Mouse (Mus musculus) CH12.LX (cell line): ENCODE results near the gene Pdk2. TPM values are rescaled to one million over a fixed set of nuclear protein-coding genes. Genes with fewer than 3 reads are reported as not detected.

Experiments used
- DNase-seq: peaks from one replicate; pipeline ENCODE4 v3.0.0-alpha.2; 2013; ENCODE audit errors: extremely low read depth
- H3K27ac ChIP-seq: 2 replicates; pipeline ENCODE4 v1.5.1; 2012; ENCODE audit warnings: low read depth, mild to moderate bottlenecking, control low read depth, moderate library complexity; ENCODE audit not compliant: insufficient read depth
- H3K27me3 ChIP-seq: replicated peaks from 2 replicates; pipeline ENCODE3; 2012; ENCODE audit warnings: inconsistent platforms
- H3K36me3 ChIP-seq, 2 experiments: replicated peaks in 1 of 2; 2 replicates each; pipeline versions ENCODE3 to v1.6.1; 2012; ENCODE audit warnings: inconsistent platforms in 1 of 2, low read length in 1 of 2, mild to moderate bottlenecking in 1 of 2, mixed read lengths in 1 of 2, moderate library complexity in 1 of 2; ENCODE audit not compliant: control insufficient read depth in 1 of 2, insufficient read depth in 1 of 2
- H3K4me1 ChIP-seq, 2 experiments: 2 replicates each; pipeline ENCODE4 v1.6.1; 2012; ENCODE audit warnings: inconsistent platforms in 1 of 2, moderate library complexity in 1 of 2; ENCODE audit not compliant: insufficient read depth in 2 of 2, control insufficient read depth in 1 of 2
- H3K4me2 ChIP-seq: 2 replicates; pipeline ENCODE4 v1.6.1; 2012; ENCODE audit warnings: low read depth, mild to moderate bottlenecking, control low read depth; ENCODE audit not compliant: poor library complexity, insufficient read depth, severe bottlenecking
- H3K4me3 ChIP-seq, 3 experiments: fragments of 150-350 bp in 1 of 3; sonication (generic) in 1 of 3; replicated peaks in 1 of 3; 2 replicates each; pipeline versions ENCODE3 to v1.5.1; 2011 to 2012; ENCODE audit warnings: low read depth in 2 of 3, low read length in 2 of 3, mild to moderate bottlenecking in 2 of 3, moderate library complexity in 2 of 3, control low read depth in 1 of 3, improper control_type of control experiment in 1 of 3, inconsistent platforms in 1 of 3, mixed read lengths in 1 of 3; ENCODE audit not compliant: poor library complexity in 1 of 3
- H3K79me2 ChIP-seq: replicated peaks from 2 replicates; pipeline ENCODE4 v1.6.1; 2012; ENCODE audit warnings: mild to moderate bottlenecking, moderate library complexity; ENCODE audit not compliant: control insufficient read depth, poor library complexity, insufficient read depth, severe bottlenecking; ENCODE audit errors: extremely low read depth
- H3K9ac ChIP-seq: 2 replicates; pipeline ENCODE4 v1.6.1; 2012; ENCODE audit warnings: low read depth, mild to moderate bottlenecking, control low read depth, moderate library complexity; ENCODE audit not compliant: insufficient read depth
- H3K9me3 ChIP-seq: replicated peaks from 2 replicates; pipeline ENCODE3; 2012; ENCODE audit warnings: low read length, inconsistent platforms, mixed read lengths
- CHD1 ChIP-seq: IDR thresholded peaks from 2 replicates; pipeline ENCODE4 v1.6.1; 2012; ENCODE audit warnings: low read depth, low read length, improper control_type of control experiment, inconsistent platforms
- E2F4 ChIP-seq: IDR thresholded peaks from 2 replicates; pipeline ENCODE4 v1.6.1; 2011; ENCODE audit warnings: low read depth, low read length, improper control_type of control experiment; ENCODE audit not compliant: insufficient replicate concordance
- ETS1 ChIP-seq: conservative IDR thresholded peaks from 2 replicates; pipeline ENCODE4 v1.6.1; 2012; ENCODE audit warnings: low read depth, mild to moderate bottlenecking, inconsistent platforms, low read length, improper control_type of control experiment, moderate library complexity
- GABPA ChIP-seq: IDR thresholded peaks from 2 replicates; pipeline ENCODE4 v1.6.1; 2012; ENCODE audit warnings: low read depth, low read length, improper control_type of control experiment, inconsistent platforms; ENCODE audit not compliant: insufficient replicate concordance
- HCFC1 ChIP-seq: IDR thresholded peaks from 2 replicates; pipeline ENCODE4 v1.6.1; 2012; ENCODE audit warnings: low read depth, mild to moderate bottlenecking, inconsistent platforms, low read length, improper control_type of control experiment
- MAX ChIP-seq: IDR thresholded peaks from 2 replicates; pipeline ENCODE4 v1.6.1; 2011; ENCODE audit warnings: low read length, improper control_type of control experiment
- MEF2A ChIP-seq: IDR thresholded peaks from 2 replicates; pipeline ENCODE4 v1.6.1; 2014; ENCODE audit warnings: low read depth, mild to moderate bottlenecking, inconsistent platforms, low read length, improper control_type of control experiment, borderline replicate concordance
- MXI1 ChIP-seq: IDR thresholded peaks from 2 replicates; pipeline ENCODE4 v1.6.1; 2011; ENCODE audit warnings: mild to moderate bottlenecking, low read depth, low read length, improper control_type of control experiment
- MYC ChIP-seq: IDR thresholded peaks from 2 replicates; pipeline ENCODE4 v1.6.1; 2011; ENCODE audit warnings: low read depth, mild to moderate bottlenecking, improper control_type of control experiment, low read length
- NRF1 ChIP-seq: IDR thresholded peaks from 2 replicates; pipeline ENCODE4 v1.6.1; 2014; ENCODE audit warnings: low read depth, mild to moderate bottlenecking, inconsistent platforms, low read length, improper control_type of control experiment, moderate library complexity
- PAX5 ChIP-seq: IDR thresholded peaks from 2 replicates; pipeline ENCODE4 v1.6.1; 2012; ENCODE audit warnings: low read length, inconsistent platforms, mixed read lengths
- POLR2A ChIP-seq: IDR thresholded peaks from 2 replicates; pipeline ENCODE4 v1.6.1; 2011; ENCODE audit warnings: low read depth, mild to moderate bottlenecking, improper control_type of control experiment, low read length
- POLR2AphosphoS2 ChIP-seq: IDR thresholded peaks from 2 replicates; pipeline ENCODE4 v1.6.1; 2011; ENCODE audit warnings: low read depth, low read length, improper control_type of control experiment
- RAD21 ChIP-seq: IDR thresholded peaks from 2 replicates; pipeline ENCODE4 v1.6.1; 2011; ENCODE audit warnings: low read depth, mild to moderate bottlenecking, low read length, improper control_type of control experiment, moderate library complexity
- SIN3A ChIP-seq: IDR thresholded peaks from 2 replicates; pipeline ENCODE4 v1.6.1; 2012; ENCODE audit warnings: low read length, improper control_type of control experiment, inconsistent platforms
- TCF12 ChIP-seq: IDR thresholded peaks from 2 replicates; pipeline ENCODE4 v1.6.1; 2014; ENCODE audit warnings: low read depth, mild to moderate bottlenecking, inconsistent platforms, low read length, improper control_type of control experiment
- ZNF384 ChIP-seq: IDR thresholded peaks from 2 replicates; pipeline ENCODE4 v1.6.1; 2012; ENCODE audit warnings: low read depth, low read length, improper control_type of control experiment, inconsistent platforms
- dilution Hi-C: fragments of 300-500 bp; cut with MboI; formaldehyde crosslinking; loops from 2 replicates; pipeline ENCODE4 v1.14.3; 2020; ENCODE audit warnings: low sequenced_read_pairs; ENCODE audit not compliant: extremely low pct_unique_long_range_greater_than_20kb, extremely low pct_ligation_motif_present
- in situ Hi-C: fragments of 300-500 bp; cut with MboI; formaldehyde crosslinking; loops from 3 replicates; pipeline ENCODE4 v1.14.3; 2019; ENCODE audit warnings: low sequenced_read_pairs, low pct_ligation_motif_present, low pct_unique_long_range_greater_than_20kb, mixed read lengths
- polyA plus RNA-seq: library from polyadenylated mRNA; unstranded; fragments of >175 nt; gene quantifications from 2 replicates; pipeline ENCODE4 v1.2.1, GENCODE M21; 2012; ENCODE audit warnings: low read depth; ENCODE audit not compliant: insufficient read length
- total RNA-seq, 2 experiments: library from RNA; depleted of rRNA; stranded (reverse); fragments of 300-350 nt in 1 of 2; fragments of >200 nt in 1 of 2; gene quantifications; 2 replicates each; pipeline ENCODE4 v1.2.3; 2012 to 2014

The Pdk2 gene
- total and polyA plus RNA-seq, 3 experiments: not detected

GRCm38 (mm10) chr11:95069226-95069957, 28.2 kb upstream of the Pdk2 start:
- H3K36me3 ChIP-seq: peaks cover 31 to 56% of the 10 kb centered on the region in 2 experiments
- peaks cover 34% of the 10 kb centered on the region for H3K79me2 ChIP-seq
- no peaks in the 10 kb centered on the region for H3K27me3 ChIP-seq
- no peak for TF ChIP-seq CHD1
- TF ChIP-seq SIN3A: no peak
- no peak for TF ChIP-seq NRF1
- no peak for TF ChIP-seq HCFC1
- no peak for TF ChIP-seq RAD21
- TF ChIP-seq TCF12: no peak
- no peak for TF ChIP-seq PAX5
- TF ChIP-seq ETS1: no peak
- no peak for TF ChIP-seq MXI1
- TF ChIP-seq GABPA: no peak
- TF ChIP-seq MAX: no peak
- TF ChIP-seq E2F4: no peak
- TF ChIP-seq POLR2A: no peak
- TF ChIP-seq POLR2AphosphoS2: no peak
- TF ChIP-seq MEF2A: no peak
- no peak for TF ChIP-seq ZNF384
- no peak for TF ChIP-seq MYC
- no peak overlapping the region for H3K9ac ChIP-seq
- H3K4me1 ChIP-seq: peaks cover 4 to 18% of the 10 kb centered on the region in 2 experiments; a peak in 3 of 4 replicates
- dilution Hi-C loops (no loop called here), in situ Hi-C loops (no loop called here)
- H3K9me3 ChIP-seq: peaks cover 2% of the 10 kb centered on the region
- H3K27ac ChIP-seq: no peak overlapping the region
- DNase-seq: no peak
- no peak overlapping the region for H3K4me3 ChIP-seq
- H3K4me2 ChIP-seq: no peak overlapping the region

- H3K4me3 ChIP-seq: no peak overlapping the region
- in situ Hi-C loops: no loop called here
- no peak overlapping the region for H3K9ac ChIP-seq
Observed at GRCm38 (mm10) chr11:95056768-95057501, 15.8 kb upstream of the Pdk2 start.

More at GRCm38 (mm10) chr11:95056768-95057501, 15.8 kb upstream of the Pdk2 start:
- H3K36me3 ChIP-seq: peaks cover 89 to 91% of the 10 kb centered on the region in 2 experiments
- dilution Hi-C loops: no loop called here
- H3K9me3 ChIP-seq: peaks cover 5% of the 10 kb centered on the region
- H3K4me1 ChIP-seq: peaks cover 0 to 5% of the 10 kb centered on the region in 2 experiments; a peak in 2 of 4 replicates
- no peaks in the 10 kb centered on the region for H3K27me3 ChIP-seq
- no peak for DNase-seq
- TF ChIP-seq NRF1 (no peak), PAX5 (no peak)
- H3K79me2 ChIP-seq: no peaks in the 10 kb centered on the region
- no peak overlapping the region for H3K4me2 ChIP-seq
- no peak overlapping the region for H3K27ac ChIP-seq
